Mouse (Mus musculus): ENCODE measurements around the gene Ppp2r1b.
A peak's percentile ranks its signal among the peaks of the same experiment; 100 is the strongest.
"Not testable (repeated sequence)": the region's sequence is repeated elsewhere in the genome, so short reads cannot be mapped to it uniquely, and the experiment has no call there.

The Ppp2r1b gene

DNA sequence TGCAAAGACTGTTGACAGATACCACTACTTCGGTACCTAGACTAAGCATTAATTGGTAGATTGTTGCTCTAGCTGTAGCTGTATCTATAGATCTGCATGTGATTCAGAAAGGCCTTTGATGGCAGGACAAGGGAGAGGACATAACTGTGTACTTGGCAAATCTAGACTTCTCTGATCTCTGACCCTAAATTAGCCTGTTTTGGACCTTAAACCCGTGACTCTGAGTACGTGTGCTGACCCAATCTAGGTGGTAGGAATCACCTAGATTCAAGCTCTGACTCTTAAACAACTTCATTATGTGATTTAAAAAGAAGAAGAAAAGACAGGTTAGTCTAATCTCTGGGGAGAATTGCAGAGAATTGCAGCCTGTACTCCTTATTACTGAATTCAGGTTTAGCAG is at the start of gene Ppp2r1b:
Gene Ppp2r1b, plus strand, starts transcription at position 221 of the 400 bp plus-strand sequence.
- no peak for DNase-seq

DNA sequence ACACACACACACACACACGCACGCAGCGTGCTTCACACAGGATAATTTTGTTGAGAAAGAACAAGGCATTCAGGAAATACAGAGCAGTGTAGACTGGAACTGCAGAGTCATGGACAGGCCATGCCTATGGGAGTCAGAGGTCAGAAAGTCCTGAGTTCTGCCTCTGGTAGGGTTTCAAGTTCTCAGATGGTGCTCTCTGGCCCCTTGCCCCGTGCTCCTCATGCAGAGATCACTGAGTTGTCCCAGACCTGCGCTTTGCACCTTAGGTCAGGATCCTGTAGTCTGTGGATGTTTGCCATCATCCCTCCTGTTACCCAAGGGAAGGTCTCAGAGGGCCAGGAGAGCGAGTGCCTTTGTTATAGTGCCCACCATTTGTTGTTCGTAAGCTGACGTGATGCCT is 48.3 kb upstream of the Ppp2r1b start:
- no peak for DNase-seq

DNA sequence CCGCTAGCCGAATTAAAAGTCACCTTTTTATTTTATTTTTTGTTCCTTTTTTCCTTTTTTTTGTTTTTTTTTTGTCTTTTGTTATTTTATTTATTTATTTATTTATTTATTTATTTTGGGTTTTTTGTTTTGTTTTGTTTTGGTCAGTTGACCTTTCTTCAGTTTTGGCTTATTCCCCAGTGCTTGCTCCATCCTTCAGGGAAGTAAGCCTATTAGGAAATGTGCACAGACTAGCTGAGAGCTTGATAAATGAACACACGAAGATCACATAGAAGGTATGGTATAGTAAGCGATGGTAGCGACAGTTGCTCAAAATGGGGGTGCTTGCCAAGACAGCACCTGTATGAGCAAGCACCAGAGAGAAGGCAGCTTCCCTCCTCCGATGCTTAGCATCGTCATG is 47.5 kb upstream of the Ppp2r1b start:
- no peak for DNase-seq

DNA sequence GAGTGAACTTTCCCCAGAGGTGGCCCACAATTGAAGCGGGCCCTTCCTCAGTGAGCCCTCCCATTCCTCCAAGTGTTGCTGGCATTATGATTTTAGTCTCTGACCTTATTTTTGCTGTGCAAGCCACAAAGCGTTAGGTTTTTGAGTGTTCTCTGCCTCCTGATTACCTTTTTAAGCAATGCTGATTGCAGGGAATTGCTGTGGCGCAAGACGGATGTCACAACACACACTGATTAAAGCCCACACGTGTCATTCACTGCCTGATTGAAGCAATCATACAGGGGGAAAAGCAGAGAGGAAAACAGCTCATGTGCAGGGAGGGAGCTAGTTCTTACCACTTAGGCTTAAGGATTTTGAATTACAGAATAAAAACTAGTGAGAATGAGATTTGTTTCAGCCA is 46.7 kb upstream of the Ppp2r1b start:
- peak; percentile 82 for DNase-seq

DNA sequence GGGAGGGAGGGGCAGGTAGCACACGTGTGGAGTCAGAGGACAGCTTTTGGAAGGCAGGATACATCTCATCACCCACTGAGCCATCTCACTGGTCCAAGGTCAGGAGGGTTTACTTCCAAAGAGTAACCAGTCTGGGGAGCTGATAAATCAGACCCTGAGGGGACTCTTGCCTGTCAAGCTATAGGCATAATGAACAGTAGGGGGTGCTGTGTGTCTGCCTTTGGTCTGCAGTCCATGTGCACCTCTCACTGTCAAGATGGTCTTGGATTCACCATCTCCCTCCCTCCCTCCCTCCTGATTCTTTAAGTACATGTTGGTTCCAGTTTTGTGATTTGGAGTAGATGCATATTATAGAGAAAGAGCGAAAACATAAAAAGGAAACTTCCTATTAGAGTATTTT is 44.1 kb upstream of the Ppp2r1b start:
- DNase-seq = peak; percentile 83

DNA sequence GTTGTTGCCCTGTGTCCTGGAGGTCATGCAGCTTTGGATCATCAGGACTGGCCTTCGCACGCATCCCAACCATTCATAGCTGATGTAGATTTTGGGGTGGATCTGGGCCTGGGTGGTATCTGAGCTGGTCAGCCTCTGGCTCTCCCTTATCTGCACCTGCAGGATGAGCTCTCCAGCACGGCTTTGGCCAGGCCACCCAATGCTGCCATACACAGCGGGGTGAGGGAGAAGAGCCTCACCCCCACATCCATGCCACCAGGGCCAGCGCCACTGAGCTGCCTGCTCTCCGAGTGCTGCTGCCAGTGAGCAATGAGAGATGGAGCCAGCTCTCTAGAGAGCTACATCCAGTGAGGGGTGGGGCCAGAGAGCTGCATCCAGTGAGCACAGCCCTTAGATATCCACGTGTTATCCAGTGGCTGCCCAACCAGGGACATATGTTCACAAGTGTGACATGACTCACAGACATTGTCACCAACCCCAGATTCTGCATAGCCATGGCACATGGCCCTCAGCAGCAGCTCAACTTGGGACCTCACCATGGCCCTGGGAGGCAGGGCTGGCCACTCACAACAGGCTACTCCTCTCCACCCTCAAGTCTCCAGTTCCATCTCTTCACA is 41.9 kb upstream of the Ppp2r1b start:
- DNase-seq = no peak

DNA sequence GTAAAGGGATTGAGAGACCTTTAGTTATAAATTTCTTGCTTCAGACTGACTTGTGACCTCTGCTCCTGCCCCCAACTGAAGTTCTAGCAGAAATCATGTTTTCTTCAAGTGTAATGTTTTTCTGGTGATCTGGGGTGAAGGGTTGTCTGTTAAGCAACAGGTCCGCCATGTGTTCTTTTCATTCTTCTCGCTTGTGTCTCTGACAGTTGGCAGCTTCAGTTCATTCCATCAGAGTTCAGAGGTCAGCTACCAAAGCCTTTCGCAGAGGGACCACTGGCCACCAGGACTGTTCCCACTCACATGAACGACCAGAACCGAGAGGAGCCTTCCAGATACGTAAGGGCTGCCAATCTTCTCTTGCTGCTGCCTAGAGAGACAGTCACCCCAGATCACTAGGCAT is 36.6 kb upstream of the Ppp2r1b start:
- peak; percentile 59 for DNase-seq

DNA sequence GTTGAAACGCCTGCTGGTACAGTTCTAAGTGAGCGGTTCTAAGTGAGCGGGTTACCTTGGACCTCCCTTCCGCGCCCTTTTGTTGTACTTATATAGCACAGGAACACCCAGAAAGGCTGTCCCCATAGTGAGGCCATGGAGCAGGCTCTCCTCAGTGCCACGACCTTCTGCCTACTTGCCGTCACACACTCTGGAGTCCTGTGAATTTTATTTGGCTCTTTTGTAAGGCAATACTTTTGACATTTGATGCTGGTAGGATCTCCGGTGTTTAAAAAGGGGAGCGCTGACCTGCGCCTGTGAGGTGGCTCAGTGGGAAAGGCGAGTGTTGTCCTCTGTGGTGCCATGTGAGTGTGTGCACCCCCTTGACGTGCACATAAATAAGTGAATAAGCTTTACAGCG is 36.0 kb upstream of the Ppp2r1b start:
- no peak for DNase-seq

DNA sequence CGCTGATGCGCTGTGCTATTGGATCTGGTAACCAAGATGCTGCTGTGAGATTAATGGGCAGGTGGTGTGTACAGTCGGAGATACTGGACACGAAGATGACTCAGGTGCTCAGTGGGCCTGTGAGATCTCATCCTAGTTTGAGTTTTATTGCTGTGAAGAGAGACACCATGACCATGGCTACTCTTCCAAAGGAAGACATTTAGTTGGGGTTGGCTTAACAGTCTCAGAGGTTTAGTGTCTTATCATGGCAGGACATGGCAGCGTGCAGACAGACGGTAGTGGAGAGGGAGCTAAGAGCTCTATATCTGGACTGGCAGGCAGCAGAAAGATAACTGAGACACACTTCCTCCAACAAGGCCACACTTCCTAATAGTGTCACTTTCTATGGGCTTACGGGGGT is 33.9 kb upstream of the Ppp2r1b start:
- no peak for DNase-seq

DNA sequence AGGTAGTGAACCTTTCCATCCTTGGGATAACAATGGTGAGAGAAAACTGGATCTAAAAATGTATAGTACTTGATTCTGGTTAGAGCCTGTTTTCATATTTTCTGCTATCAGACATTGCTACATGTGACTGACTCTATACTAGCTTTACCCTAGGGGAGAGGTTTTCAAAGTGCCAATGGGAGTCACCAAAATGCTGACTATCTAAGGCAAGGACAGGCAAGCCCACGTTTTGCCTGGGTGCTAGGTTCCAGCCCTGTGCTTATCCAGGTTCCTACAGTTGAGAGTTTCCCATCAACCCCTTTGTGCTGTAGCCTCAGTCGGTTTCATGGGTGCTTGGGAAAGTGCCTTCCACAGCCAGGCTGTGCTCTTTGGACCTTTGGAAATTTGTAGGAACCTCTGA is 33.4 kb upstream of the Ppp2r1b start:
- no peak for DNase-seq

DNA sequence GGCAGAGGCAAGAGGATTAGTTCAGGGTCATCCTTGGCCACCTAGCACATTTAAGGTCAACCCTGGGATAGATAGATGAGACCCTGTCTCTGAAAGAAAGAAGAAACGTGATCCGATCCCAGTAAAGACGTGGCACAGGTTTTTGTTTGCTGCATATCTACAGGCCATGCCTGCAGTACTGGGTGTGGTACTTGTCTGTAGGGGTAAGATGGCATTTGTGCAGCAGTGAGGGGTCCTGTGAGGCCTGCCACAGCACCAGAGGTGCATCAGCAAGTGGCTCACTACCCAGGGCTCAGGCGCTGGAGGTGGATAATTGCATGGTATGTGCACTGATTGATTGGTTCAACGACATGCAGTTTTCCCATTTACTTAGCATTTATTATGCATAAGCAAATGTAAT is 31.3 kb upstream of the Ppp2r1b start:
- DNase-seq = no peak

DNA sequence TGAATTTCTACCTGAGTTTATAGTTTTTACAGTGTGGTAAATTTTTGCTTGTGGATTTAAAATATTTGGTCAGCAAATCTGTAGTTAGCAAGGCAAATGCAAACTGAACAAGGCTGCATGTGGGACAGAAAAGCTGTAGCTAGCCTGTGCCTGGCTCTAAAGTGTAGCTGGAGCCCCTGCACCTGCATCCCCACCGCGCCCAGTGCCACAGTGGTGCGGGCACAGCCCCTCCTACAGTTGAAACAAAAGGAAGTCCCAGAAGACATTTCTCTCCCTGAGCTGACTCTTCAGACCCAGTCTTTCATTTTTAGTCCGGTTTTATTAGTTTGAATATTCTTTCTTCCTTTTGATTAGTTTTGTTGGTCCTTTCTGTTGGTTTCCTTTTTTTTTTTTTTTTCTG is 29.4 kb upstream of the Ppp2r1b start:
- no peak for DNase-seq

DNA sequence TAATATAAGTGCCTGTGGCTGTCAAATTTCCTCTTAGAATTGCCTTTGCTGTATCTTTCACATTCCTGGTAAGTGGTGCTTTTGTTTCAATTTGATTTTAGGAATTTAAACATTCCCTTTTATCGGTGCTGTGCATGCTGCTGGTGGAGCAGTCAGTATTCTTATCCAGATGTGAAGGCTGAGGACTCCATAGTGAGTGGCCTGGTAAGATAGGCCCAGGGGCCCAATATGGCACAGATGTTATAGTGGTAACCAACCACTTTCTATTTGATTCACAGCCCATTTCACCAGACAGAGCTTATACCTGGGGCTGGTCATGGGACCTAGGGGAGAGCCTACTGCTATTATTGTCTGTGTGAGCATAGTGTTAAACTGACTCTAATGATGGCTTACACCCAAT is 28.6 kb upstream of the Ppp2r1b start:
- no peak for DNase-seq

DNA sequence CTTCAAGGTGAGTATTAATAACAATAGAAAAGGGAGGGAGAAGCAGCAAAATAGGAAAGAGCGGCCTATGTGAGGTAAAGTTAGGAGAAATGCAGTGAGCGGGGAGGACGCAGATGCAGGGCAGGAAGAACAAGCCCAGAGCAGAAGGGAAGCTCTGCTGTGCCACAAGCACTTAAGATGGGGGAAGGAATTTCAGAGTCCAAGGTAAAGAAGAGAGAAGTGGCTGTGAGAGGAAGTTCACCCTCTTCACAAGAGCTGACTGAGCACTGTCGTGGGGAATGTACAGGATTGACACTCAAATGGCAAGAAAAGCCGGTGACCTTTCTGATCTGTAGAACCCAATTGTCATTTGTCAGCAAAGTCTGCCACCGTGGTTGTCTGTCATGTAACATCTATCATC is 27.1 kb upstream of the Ppp2r1b start:
- DNase-seq = peak; percentile 28

DNA sequence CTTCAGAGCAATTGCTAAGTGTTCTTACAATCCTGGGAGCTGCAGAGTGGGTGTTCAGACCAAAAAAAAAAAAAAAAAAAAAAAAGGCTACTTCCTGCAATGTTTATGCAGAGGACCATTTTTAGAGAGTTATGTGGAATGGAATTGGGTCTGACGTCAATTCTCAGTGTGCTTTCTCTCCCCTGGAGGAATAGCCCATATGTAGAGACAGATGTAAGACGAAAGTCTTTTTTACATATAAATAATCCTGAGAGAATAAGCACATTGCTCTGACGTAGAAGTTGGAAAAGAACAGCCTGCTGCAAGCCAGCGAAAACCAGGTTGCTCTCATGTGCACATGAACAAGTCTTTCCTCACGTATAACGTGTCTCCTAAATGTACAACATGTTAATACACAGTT is 25.4 kb upstream of the Ppp2r1b start:
- no peak for DNase-seq

DNA sequence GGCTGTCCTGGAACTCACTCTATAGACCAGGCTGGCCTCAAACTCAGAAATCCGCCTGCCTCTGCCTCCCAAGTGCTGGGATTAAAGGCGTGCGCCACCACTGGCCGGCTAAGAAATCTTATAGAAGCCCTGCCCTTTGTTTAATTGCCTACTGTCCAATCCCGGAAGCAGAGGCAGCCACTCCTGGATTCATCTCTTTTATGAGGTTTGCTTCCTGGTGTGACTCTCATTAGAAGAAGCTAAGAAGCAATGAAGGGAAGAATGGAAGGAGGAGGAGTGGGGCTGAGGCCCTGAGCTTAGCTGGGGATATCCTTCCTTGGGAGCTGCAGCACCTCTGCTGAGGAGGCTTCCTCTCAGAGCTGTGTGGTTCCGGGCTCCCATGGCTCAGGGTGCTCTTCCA is 23.4 kb upstream of the Ppp2r1b start:
- no peak for DNase-seq

DNA sequence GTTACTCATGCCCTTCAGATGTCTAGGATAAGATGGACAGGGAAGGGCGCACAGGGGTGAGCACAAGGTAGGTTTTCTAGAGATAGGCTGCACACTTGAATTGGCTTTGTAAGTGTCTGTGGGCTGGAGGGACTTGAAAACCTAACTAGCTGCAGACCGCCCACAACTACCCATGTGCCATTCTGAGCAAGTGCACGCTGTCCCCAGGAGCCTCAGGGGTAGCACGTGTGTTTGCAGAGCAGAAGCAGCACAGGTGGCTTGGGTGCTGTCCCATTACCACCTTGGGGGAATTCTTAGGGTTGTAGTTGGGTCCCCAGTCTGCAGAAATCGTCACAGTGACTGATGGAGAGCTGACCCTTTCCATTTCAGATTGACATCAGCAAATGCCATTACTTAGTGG is 22.9 kb upstream of the Ppp2r1b start:
- no peak for DNase-seq

DNA sequence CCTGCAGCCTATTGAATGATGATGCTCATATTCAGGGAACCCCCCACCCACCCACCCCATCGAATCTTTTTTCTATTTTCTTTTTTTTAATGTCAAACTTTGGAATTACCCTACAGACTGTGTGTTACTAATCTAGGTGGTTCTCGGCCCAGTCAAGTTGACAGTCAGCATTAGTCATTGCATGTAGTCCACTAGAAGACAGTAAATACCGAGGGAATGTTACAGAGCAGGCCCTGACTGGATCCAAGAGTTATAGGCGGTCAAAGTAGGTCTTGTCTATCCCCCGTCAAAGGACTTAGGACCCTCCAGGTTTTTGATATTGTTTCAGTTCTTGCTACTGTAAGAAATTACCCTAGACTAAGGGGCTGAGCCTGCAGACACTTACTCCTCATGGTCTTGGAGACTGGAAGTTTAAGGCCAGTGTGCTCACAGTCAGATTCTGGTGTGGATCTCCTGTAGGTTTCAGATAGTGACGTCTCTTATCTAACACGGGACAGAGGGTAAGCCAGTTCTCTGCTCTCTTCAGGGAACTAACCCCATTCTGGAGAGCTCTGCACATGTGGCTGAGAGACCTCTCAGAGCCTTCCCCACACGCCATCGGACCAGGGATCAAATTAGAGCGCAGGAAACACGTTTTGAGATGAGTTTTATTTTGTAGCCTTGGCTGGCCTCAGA is 21.2 kb upstream of the Ppp2r1b start:
- DNase-seq = no peak

DNA sequence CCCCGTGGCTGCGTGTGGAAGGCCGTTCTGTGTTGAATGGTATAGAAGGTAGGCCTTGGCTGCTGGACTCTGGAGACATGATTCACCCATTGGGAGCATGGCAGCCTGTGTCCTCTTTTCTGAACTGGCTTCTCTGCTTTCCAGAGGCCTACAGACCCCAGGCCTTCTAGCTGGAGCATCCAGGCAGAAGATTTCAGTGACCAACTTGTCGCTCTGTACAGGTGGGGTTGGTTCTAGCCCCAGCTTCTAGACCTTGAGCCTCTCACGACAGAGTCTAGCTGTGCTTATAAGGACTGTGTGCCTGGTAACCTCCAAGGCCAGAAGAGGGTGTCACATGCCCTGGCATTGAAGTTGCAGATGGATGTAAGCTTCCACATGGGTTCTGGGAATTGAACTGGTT is 13.6 kb upstream of the Ppp2r1b start:
- no peak for DNase-seq

DNA sequence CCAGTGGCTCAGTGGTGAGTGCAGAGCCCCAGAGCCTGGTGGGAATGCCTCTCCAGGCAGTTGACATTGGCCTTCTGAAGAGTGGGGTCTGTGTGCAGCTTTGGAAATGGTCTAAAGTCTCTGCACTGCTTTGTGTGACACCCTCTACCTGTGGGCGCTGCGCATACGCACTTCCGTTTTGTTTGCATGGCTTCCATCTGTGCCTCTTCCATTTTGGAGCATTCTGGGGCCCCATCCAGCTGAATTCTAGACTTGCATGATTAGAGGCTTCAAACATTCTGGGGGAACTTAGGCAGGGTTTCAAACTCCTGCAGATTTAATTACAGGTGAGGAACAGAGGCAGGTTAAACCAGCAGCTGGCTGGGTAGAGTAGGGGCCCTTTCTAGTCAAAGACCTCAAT is 12.9 kb upstream of the Ppp2r1b start:
- DNase-seq = no peak

DNA sequence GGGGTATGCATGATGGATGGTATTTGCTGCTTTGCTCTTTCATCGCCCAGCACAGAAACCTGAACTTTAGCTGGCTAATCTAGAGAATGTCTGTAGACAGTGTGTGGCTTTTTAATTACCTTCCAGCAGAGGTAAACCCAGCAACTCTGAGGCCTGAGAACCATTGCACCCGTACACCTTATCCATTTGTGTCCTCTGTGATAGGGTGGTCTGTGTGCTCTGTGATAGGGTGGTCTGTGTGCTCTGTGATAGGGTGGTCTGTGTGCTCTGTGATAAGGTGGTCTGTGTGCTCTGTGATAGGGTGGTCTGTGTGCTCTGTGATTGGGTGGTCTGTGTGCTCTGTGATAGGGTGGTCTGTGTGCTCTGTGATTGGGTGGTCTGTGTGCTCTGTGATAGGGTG is 12.5 kb upstream of the Ppp2r1b start:
- DNase-seq = not testable (repeated sequence)

DNA sequence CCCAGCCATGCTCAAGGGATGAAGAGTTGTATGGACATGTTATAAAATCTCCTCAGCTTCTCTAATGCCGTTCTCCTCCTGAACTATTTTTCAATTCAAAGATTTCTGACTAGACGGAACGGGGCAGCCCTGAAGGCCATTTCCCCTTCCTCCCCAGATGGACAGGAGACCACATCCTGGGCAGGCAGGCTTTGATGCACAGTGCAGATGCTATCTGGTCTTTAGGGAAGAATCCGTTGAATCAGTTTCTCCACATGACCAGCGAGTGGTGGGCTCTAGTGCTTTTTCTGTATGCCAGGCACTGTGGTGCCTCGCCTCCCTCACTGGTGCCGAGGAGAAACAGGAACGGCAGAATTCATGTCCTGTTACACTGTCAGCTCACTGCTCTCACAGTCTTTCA is 11.3 kb upstream of the Ppp2r1b start:
- DNase-seq = no peak

DNA sequence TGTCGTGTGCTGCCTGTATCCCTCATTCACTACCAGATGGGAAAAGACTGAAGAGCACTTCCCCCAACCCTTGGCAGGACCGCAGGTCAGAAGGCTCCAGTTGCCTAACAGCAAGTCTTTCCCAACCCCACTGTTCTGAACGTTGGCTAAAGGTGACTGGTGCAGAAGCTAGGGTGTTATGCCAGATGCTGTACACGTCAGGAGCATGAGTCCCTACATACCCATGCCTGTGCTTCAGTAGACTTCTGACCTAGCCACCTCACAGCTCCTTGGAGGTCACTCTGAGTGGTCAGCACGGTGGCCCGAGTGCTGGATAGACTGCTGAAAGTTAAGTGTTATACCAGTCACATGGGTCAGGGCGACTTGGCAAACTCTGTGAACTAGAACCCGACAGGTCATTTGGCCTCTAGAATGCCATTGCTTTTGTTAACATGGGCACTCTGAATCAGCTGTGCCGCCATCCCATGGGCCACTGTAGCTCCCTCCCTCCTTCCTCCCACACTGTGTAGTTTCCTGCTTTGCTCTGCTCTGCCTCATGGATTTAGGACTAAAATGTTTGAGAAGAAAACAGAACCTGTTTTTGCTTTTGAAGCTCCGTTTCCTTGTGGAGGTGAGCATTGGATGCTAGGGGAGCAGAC is 9.9 kb upstream of the Ppp2r1b start:
- DNase-seq = peak; percentile 87

DNA sequence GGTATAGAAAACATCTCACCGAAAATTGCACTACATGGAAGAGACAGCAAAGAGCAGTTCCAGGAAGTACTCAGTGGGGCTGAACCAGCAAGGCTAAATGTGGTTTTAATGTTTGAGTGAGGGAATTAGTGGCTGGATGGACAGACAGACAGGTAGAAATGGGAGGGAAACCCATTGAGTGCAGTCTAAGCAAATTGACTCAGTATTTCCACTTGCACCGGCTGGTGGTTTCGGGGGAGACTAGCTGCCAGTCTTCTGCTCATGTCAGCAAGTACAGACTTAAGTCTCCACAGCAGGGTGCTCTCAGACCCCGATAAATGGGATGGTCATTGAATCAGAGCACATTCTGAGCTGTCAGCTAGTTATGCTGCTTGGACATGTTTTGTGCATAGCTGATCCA is 9.0 kb upstream of the Ppp2r1b start:
- no peak for DNase-seq
